Mouse (Mus musculus) heart, embryonic 16.5 days (tissue): ENCODE data around the gene Slc7a8. TPM values are rescaled to one million over a fixed set of nuclear protein-coding genes. Genes with fewer than 3 reads are reported as not detected.

ENCODE experiments used
- ATAC-seq: fragments of 200-750 bp; cut with Nextera tagmentation; replicated peaks from 2 replicates; pipeline ENCODE4 v1.8.0; 2017; ENCODE audit warnings: moderate number of reproducible peaks; ENCODE audit not compliant: insufficient read depth, low FRiP score; ENCODE audit errors: extremely low read depth
- H3K27ac ChIP-seq: fragments of 300-500 bp; sonication (generic); 2 replicates; pipeline ENCODE4 v1.5.1; 2014; ENCODE audit warnings: mild to moderate bottlenecking, low read length, control low read depth, moderate library complexity
- H3K27me3 ChIP-seq: fragments of 300-500 bp; sonication (generic); 2 replicates; pipeline ENCODE4 v1.6.1; 2014; ENCODE audit warnings: low read length, mixed read lengths; ENCODE audit not compliant: control insufficient read depth, insufficient read depth
- H3K36me3 ChIP-seq: fragments of 300-500 bp; sonication (generic); 2 replicates; pipeline ENCODE4 v1.6.1; 2014; ENCODE audit not compliant: control insufficient read depth, insufficient read depth
- H3K4me1 ChIP-seq: fragments of 300-500 bp; sonication (generic); 2 replicates; pipeline ENCODE4 v1.6.1; 2014; ENCODE audit warnings: low read length, mixed read lengths; ENCODE audit not compliant: control insufficient read depth, insufficient read depth
- H3K4me2 ChIP-seq: fragments of 300-500 bp; sonication (generic); 2 replicates; pipeline ENCODE4 v1.6.1; 2014; ENCODE audit warnings: low read depth, mild to moderate bottlenecking, control low read depth, low read length
- H3K4me3 ChIP-seq: fragments of 300-500 bp; sonication (generic); 2 replicates; pipeline ENCODE4 v1.5.1; 2014; ENCODE audit warnings: mild to moderate bottlenecking, control low read depth, low read length
- H3K9ac ChIP-seq: fragments of 300-500 bp; sonication (generic); 2 replicates; pipeline ENCODE4 v1.6.1; 2014; ENCODE audit warnings: low read length, control low read depth
- H3K9me3 ChIP-seq: fragments of 300-500 bp; sonication (generic); replicated peaks from 2 replicates; pipeline ENCODE4 v1.6.1; 2016; ENCODE audit warnings: low read length; ENCODE audit not compliant: control insufficient read depth
- WGBS: fragments of 180-500 bp; shearing (Covaris S2); extraction: QIAGEN DNeasy Blood & Tissue Kit; methylation state at CpG from one replicate; pipeline ENCODE4 v1.1.7; 2014; 5-methylcytosine and 5-hydroxymethylcytosine counted together
- polyA plus RNA-seq: library from polyadenylated mRNA; unstranded; fragments of >200 nt; fragmentation: Nextera tagmentation; extraction: Ambion mirVana; gene quantifications from 2 replicates; pipeline ENCODE4 v1.2.1, GENCODE M21; 2015

The Slc7a8 gene
- polyA plus RNA-seq, 1 experiment from 2014 or later, result 4.0 TPM

DNA sequence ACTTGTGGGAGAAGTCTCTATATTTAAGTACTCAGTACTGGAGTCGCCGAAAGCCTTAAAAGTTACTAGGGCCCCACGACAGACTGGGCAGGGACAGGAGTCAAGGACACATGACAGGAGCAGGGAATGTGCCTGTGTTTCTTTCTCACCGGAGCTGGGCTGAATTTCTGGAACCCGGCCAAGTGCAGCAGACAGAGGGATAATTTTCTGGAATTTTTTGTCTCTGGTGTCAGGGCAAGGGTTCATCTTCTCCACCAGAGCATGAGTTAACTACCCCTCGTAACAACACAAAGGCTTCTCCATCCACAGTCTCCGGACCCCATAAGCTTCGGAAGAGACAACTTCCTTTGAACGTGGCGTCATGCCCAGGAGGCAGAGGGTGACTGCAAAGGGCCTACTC lies 4.7 kb upstream of the Slc7a8 start:
- no peaks in the 10 kb centered on the region for H3K36me3 ChIP-seq
- H3K27ac ChIP-seq, result peak overlapping the region; percentile 82
- no peak overlapping the region for H3K4me3 ChIP-seq
- 16% methylated on average over 10 of the region's 10 CpGs for WGBS
- no peak overlapping the region for H3K9ac ChIP-seq
- peak; percentile 81 for ATAC-seq
- no peaks in the 10 kb centered on the region; the same call in 1 of the 2 replicates for H3K9me3 ChIP-seq
- peak overlapping the region; percentile 10 for H3K4me2 ChIP-seq
- peaks cover 6% of the 10 kb centered on the region for H3K4me1 ChIP-seq
- peaks cover 4% of the 10 kb centered on the region; the same call in 1 of the 2 replicates for H3K27me3 ChIP-seq

DNA sequence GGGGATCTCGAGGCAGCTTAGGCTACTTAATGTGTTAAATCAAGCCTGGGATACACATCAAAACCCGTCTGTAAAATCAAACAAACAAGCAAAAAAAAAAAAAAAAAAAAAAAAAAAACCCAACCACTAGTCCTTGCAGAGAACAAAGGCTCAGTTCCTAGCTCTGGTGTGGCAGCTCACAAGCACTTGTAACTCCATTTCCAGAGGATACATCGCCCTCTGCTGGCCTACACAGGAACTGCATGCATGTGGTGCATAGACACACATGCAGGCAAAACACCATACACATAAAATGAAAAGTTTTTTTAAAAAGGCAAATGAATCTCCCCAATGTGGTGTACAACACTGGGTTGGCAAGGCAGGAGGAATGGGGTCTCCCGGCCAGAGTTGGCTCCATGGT lies 4.2 kb upstream of the Slc7a8 start:
- Histone ChIP-seq H3K27ac (peak overlapping the region; percentile 82), H3K9me3 (no peaks in the 10 kb centered on the region; the same call in 1 of the 2 replicates), H3K36me3 (no peaks in the 10 kb centered on the region), H3K4me2 (peak overlapping the region; percentile 10; the same call in 1 of the 2 replicates), H3K9ac (0 out of 2 replicates have a peak overlapping the region, but pooled peaks have one; percentile 5), H3K27me3 (peaks cover 4% of the 10 kb centered on the region; the same call in 1 of the 2 replicates), H3K4me3 (no peak overlapping the region), H3K4me1 (peaks cover 6% of the 10 kb centered on the region)
- WGBS, result 60% methylated on average over 4 of the region's 4 CpGs
- ATAC-seq, result no peak

DNA sequence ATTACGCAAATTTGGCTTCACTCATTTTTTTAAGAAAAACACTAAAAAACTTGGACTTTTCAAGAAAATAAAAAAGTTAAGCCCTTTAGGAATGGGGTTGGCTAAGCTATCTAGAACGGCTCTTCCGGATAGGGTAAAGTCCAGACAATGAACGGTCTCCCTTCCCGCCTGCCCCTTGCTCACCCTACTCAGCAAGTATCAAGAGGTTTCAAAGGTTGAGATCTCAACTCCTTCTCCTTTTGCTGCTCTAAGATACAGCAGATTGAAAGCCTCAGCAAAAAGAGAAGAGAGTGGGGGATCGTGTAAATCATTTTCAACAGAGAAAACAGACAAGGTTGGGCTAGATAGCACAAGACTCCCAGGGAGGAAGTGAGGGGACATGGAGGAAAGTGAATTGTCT lies 1.2 kb upstream of the Slc7a8 start:
- Histone ChIP-seq H3K4me3 (no peak overlapping the region), H3K9me3 (no peaks in the 10 kb centered on the region), H3K36me3 (no peaks in the 10 kb centered on the region), H3K27ac (no peak overlapping the region), H3K4me2 (no peak overlapping the region), H3K27me3 (peaks cover 4% of the 10 kb centered on the region; the same call in 1 of the 2 replicates), H3K9ac (no peak overlapping the region), H3K4me1 (peaks cover 10% of the 10 kb centered on the region)
- no peak for ATAC-seq
- WGBS, result 89% methylated on average over 6 of the region's 6 CpGs

DNA sequence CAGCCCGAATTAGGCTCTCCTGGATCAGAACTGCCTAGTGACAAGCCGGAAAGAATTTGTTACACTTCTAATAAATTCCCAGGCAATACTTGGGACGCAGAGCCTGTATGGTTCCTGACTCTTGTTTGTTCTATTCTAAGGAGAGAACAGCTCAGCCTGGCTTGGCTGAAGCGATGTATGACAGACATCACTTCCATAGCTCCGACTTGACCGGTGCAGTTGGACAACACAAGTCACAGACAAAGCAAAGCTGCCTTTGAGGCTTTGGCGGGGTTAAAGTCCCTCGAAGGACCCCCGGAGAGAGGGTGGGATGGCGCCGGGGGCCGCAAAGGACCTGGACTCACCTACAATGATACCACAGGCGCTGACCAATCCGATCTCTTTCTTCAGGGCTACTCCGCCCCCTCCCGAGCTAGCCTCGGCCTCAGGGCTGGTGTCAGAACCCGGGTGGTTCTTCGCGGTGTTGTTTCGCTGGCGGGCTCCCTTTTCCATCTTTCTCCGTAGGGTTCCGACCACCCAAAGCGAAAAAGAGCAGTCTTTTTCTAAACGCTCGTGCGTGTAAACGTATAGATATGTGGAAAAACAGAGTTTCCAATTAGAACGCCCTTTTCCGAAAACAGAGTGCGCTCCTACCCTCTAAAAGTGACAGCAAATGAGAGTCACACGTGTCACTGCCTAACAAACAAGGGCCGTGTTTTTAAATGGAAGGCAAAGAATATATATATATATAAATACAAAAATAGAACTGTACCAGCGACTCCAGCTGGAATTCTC lies 723 bp downstream of the Slc7a8 start:
- 3% methylated on average over 35 of the region's 35 CpGs for WGBS
- peak overlapping the region; percentile 72 for H3K4me3 ChIP-seq
- H3K36me3 ChIP-seq, result no peaks in the 10 kb centered on the region
- peak overlapping the region; percentile 99 for H3K4me2 ChIP-seq
- peaks cover 4% of the 10 kb centered on the region; the same call in 1 of the 2 replicates for H3K27me3 ChIP-seq
- peak overlapping the region; percentile 58 for H3K9ac ChIP-seq
- 0 out of 2 replicates have a peak overlapping the region, but pooled peaks have one; percentile 32 for H3K27ac ChIP-seq
- H3K9me3 ChIP-seq, result no peaks in the 10 kb centered on the region
- ATAC-seq, result peak; percentile 64; the same call in 1 of the 2 replicates
- H3K4me1 ChIP-seq, result peaks cover 4% of the 10 kb centered on the region

DNA sequence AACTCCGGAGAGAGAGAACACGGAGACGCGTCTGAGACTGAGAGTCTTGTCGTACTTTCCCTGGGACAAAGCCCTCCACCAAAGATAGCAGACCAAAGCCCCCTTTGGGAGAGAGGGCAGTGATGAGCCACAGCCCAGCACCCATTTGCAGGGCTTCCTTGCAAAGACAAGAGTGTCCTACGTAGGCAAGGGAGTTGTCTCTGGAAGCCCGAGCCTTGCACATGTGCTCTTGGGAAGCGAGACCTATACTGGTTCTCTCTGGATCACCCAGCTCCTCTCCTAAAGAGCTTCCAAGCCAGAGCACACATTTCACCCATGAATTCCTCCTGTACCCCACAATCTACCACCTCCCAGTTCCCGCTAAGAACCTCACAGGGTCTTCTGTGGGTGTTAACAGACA lies 1.7 kb downstream of the Slc7a8 start:
- Histone ChIP-seq H3K9me3 (no peaks in the 10 kb centered on the region), H3K36me3 (no peaks in the 10 kb centered on the region), H3K27me3 (peaks cover 4% of the 10 kb centered on the region; the same call in 1 of the 2 replicates), H3K4me3 (no peak overlapping the region), H3K9ac (no peak overlapping the region), H3K4me1 (peaks cover 3% of the 10 kb centered on the region), H3K4me2 (peak overlapping the region; percentile 99; the same call in 1 of the 2 replicates), H3K27ac (no peak overlapping the region)
- ATAC-seq, result no peak
- WGBS, result 88% methylated on average over 9 of the region's 9 CpGs

DNA sequence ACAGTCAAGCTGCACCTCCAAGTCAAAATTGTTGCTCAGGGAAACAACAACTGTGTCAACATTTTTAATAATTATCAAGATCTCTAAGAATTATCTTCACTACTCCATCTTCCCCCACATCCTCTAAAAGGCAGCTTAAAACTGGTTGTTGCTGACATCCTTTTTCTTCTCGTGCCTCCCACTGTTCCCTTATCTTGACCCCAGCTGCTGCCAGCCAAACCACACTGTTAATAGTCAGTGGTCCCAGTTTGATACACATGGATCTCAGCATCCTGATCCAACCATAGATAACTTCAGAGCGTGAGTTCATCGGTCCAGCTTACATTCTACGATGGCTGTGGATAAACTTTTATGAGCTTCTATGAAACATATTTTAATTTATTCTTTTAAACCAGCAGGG lies 3.9 kb downstream of the Slc7a8 start:
- no peaks in the 10 kb centered on the region; the same call in 1 of the 2 replicates for H3K27me3 ChIP-seq
- H3K4me2 ChIP-seq, result no peak overlapping the region
- ATAC-seq, result no peak
- no peak overlapping the region for H3K27ac ChIP-seq
- no peaks in the 10 kb centered on the region for H3K36me3 ChIP-seq
- WGBS, result 66% methylated on average over 4 of the region's 4 CpGs
- peaks cover 3% of the 10 kb centered on the region for H3K4me1 ChIP-seq
- no peak overlapping the region for H3K9ac ChIP-seq
- no peaks in the 10 kb centered on the region for H3K9me3 ChIP-seq
- no peak overlapping the region for H3K4me3 ChIP-seq

DNA sequence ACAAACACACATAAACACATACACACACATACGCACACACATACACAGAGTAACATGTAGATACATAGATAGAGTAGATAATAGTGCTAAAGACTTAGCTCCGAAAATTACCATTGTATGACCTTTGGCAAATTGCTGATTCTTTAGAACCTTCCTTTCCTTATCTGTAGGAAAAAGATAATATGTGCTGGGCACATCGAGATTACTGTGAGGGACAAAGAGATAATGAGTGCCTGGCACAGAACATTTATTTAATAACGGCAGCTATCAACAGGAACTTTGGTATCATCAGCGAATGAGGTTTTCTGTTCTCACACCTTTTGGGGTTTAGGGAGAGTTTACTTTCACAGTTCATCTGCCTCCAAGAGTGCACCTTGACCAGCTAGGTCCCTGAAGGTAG lies 5.0 kb downstream of the Slc7a8 start:
- no peaks in the 10 kb centered on the region for H3K9me3 ChIP-seq
- no peak for ATAC-seq
- no peaks in the 10 kb centered on the region for H3K27me3 ChIP-seq
- no peak overlapping the region for H3K4me2 ChIP-seq
- 69% methylated on average over 5 of the region's 5 CpGs for WGBS
- no peak overlapping the region for H3K27ac ChIP-seq
- H3K36me3 ChIP-seq, result no peaks in the 10 kb centered on the region
- H3K4me3 ChIP-seq, result no peak overlapping the region
- peaks cover 10% of the 10 kb centered on the region for H3K4me1 ChIP-seq
- H3K9ac ChIP-seq, result no peak overlapping the region

DNA sequence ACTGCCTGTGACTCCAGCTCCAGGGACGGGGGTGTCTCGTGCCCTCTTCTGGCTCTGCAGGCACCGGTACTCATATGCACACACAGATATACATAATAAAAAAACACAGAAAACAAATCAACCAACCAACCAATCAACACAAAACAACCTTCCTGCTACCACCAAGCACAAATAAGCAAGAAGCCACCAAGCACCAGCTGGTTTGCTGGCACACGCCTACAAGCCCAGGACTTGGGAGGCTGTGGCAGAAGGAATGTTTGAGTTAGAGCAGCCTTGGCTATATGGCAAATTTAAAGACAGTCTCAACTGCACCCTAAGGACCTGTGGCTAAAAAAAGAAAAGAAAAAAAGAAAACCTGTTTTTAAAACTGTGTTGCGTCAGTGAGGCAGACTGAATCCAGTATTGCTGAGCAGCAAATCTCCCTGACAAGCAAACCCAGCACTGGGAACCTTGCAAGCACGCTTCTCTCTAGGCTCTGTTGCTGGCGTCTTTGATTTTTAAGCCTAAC lies 6.2 kb downstream of the Slc7a8 start:
- ATAC-seq, result no peak
- WGBS, result 91% methylated on average over 7 of the region's 7 CpGs
- no peak overlapping the region for H3K4me3 ChIP-seq
- H3K36me3 ChIP-seq, result no peaks in the 10 kb centered on the region
- no peak overlapping the region for H3K4me2 ChIP-seq
- no peak overlapping the region for H3K9ac ChIP-seq
- no peaks in the 10 kb centered on the region for H3K27me3 ChIP-seq
- no peak overlapping the region for H3K27ac ChIP-seq
- no peaks in the 10 kb centered on the region for H3K9me3 ChIP-seq
- peaks cover 8% of the 10 kb centered on the region for H3K4me1 ChIP-seq

DNA sequence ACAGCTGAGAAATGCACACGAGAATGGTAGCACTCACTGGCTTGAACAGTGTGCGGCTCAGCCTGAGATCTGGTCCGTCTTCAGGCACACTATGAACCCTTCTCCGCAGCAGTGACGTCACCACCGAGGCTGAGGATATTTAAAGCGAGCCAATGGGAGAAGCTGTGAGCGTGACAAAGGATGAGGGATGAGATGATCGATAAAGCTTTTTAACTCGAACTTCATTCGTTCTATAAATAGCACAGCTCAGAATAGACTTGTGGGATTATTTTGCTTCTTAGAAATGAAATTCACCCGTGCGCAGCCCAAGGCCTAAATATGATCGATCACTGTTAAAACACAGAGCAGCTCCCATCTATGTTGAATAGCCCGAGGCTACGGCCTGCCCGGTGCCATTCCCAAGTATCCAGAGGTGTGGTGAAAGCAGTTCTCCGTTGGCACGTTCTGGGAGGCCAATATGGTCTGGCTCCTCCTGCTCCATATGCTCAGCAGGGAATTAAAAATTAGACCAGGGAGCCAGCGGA lies 9.4 kb downstream of the Slc7a8 start:
- H3K9ac ChIP-seq, result no peak overlapping the region
- no peaks in the 10 kb centered on the region for H3K36me3 ChIP-seq
- H3K4me2 ChIP-seq, result peak overlapping the region; percentile 39; the same call in 1 of the 2 replicates
- ATAC-seq, result 0 out of 2 replicates have a peak, but pooled peaks have one; percentile 32
- no peaks in the 10 kb centered on the region for H3K27me3 ChIP-seq
- H3K4me1 ChIP-seq, result peaks cover 7% of the 10 kb centered on the region
- H3K9me3 ChIP-seq, result no peaks in the 10 kb centered on the region
- no peak overlapping the region for H3K27ac ChIP-seq
- WGBS, result 50% methylated on average over 20 of the region's 20 CpGs
- no peak overlapping the region for H3K4me3 ChIP-seq
